Mouse (Mus musculus) midbrain, embryonic 15.5 days (tissue): ENCODE measurements at regions not wholly inside any gene's neighbourhood (a gene's known extent, or its start where the extent isn't known, plus 50 kb on each side); places are given as distances from the start of the nearest gene placed in this dataset.
A peak's percentile ranks its signal among the peaks of the same experiment; 100 is the strongest.

Source experiments
- ATAC-seq: fragments of 200-750 bp; cut with Nextera tagmentation; replicated peaks from 2 replicates; pipeline ENCODE4 v1.8.0; 2017; ENCODE audit warnings: moderate TSS enrichment
- H3K27ac ChIP-seq: fragments of 300-500 bp; sonication (generic); 2 replicates; pipeline ENCODE4 v1.5.1; 2015; ENCODE audit warnings: mild to moderate bottlenecking, inconsistent platforms
- H3K27me3 ChIP-seq: fragments of 300-500 bp; sonication (generic); replicated peaks from 2 replicates; pipeline ENCODE4 v1.6.1; 2015; ENCODE audit warnings: inconsistent platforms
- H3K36me3 ChIP-seq: fragments of 300-500 bp; sonication (generic); replicated peaks from 2 replicates; pipeline ENCODE4 v1.6.1; 2015; ENCODE audit warnings: inconsistent platforms
- H3K4me1 ChIP-seq: fragments of 300-500 bp; sonication (generic); 2 replicates; pipeline ENCODE4 v1.6.1; 2015; ENCODE audit warnings: inconsistent platforms
- H3K4me2 ChIP-seq: fragments of 300-500 bp; sonication (generic); 2 replicates; pipeline ENCODE4 v1.6.1; 2015; ENCODE audit warnings: inconsistent platforms, mild to moderate bottlenecking, moderate library complexity
- H3K4me3 ChIP-seq: fragments of 300-500 bp; sonication (generic); 2 replicates; pipeline ENCODE4 v1.5.1; 2015; ENCODE audit warnings: mild to moderate bottlenecking, inconsistent platforms
- H3K9ac ChIP-seq: fragments of 300-500 bp; sonication (generic); 2 replicates; pipeline ENCODE4 v1.6.1; 2015; ENCODE audit warnings: mild to moderate bottlenecking, inconsistent platforms
- H3K9me3 ChIP-seq: fragments of 300-500 bp; sonication (generic); 2 replicates; pipeline ENCODE4 v1.6.1; 2016; ENCODE audit warnings: inconsistent platforms
- WGBS: fragments of 180-500 bp; shearing (Covaris S2); methylation state at CpG from one replicate; pipeline ENCODE4 v1.1.7; 2015; ENCODE audit warnings: mixed read lengths; 5-methylcytosine and 5-hydroxymethylcytosine counted together

- WGBS: 87% methylated on average over 14 of the region's 14 CpGs
Observed at GRCm38 (mm10) chr13:83344611-83345319, 159.1 kb upstream of the Mef2c start.

DNA sequence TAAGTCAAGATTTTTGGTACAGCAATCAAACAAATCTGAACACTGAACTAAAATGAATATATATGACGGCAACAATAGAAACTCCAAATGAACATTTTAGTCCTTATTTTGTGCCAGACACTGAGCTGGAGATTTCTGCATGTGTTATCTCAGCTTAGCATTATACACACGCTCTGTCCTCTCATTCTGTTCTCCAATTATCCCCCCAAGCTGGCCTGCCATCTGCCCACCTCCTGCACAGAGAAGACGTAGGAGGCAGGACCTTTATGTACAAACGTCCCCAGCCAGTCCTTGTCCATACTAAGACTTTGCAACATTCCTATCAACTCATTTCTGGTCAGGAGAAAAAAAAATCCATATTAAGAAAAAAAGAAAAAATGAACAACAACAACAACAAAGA is 148.5 kb upstream of the Mef2c start:
- no peaks in the 10 kb centered on the region for H3K9me3 ChIP-seq
- no peak for ATAC-seq
- 86% methylated on average over 4 of the region's 4 CpGs for WGBS

More at GRCm38 (mm10) chr13:83344611-83345319, 159.1 kb upstream of the Mef2c start:
- H3K4me2 ChIP-seq: no peak overlapping the region
- no peaks in the 10 kb centered on the region for H3K4me1 ChIP-seq
- H3K9me3 ChIP-seq: no peaks in the 10 kb centered on the region
- no peaks in the 10 kb centered on the region for H3K36me3 ChIP-seq
- ATAC-seq: no peak
- H3K27me3 ChIP-seq: no peaks in the 10 kb centered on the region
- no peak overlapping the region for H3K4me3 ChIP-seq
- H3K9ac ChIP-seq: no peak overlapping the region
- no peak overlapping the region for H3K27ac ChIP-seq

GRCm38 (mm10) chr13:83360529-83360928 is 143.3 kb upstream of the Mef2c start:
- 62% methylated on average over 2 of the region's 2 CpGs for WGBS
- no peaks in the 10 kb centered on the region for H3K4me1 ChIP-seq
- no peak for ATAC-seq
- H3K27ac ChIP-seq: no peak overlapping the region
- no peak overlapping the region for H3K4me2 ChIP-seq
- H3K36me3 ChIP-seq: no peaks in the 10 kb centered on the region
- H3K9ac ChIP-seq: no peak overlapping the region
- no peaks in the 10 kb centered on the region for H3K9me3 ChIP-seq
- H3K4me3 ChIP-seq: no peak overlapping the region
- H3K27me3 ChIP-seq: no peaks in the 10 kb centered on the region

More for the DNA sequence above, 148.5 kb upstream of the Mef2c start:
- no peak overlapping the region for H3K27ac ChIP-seq
- H3K27me3 ChIP-seq: no peaks in the 10 kb centered on the region
- H3K9ac ChIP-seq: no peak overlapping the region
- no peaks in the 10 kb centered on the region for H3K4me1 ChIP-seq
- no peak overlapping the region for H3K4me2 ChIP-seq
- H3K4me3 ChIP-seq: no peak overlapping the region
- no peaks in the 10 kb centered on the region for H3K36me3 ChIP-seq

DNA sequence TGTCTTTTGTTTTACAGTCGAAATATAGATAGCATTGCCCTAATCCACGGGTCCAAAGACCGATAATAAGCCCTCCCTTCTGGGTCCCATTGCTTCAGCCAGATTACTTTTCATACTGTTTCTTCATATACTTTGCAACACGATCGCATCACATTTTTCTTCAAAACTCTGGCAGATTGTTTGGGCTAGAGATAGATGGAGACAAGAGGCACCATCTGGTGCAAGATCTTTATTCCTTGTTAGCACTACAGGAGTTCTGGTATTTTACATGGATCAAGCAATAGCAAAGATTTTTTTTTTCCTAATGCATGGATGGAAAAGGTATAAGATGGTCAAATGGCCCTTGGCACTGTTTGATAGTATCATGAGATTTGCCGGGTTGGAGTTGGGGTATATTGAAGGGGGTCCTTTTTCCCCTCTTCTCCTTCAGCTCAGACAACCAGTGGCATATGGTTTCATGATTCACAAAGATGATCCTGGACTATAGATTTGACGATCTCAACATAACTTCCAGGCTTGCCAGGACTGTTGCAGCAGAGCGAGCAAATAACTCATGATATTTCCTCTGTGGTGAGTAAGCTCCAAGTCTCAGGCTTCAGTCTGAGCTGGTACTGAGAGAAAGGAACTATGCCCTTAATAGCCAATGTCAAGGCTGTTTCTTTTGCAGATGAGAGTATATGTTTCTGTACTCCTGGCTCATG is 127.6 kb upstream of the Mef2c start:
- no peak for ATAC-seq
- H3K27ac ChIP-seq: no peak overlapping the region
- no peaks in the 10 kb centered on the region for H3K9me3 ChIP-seq
- no peak overlapping the region for H3K4me3 ChIP-seq
- no peaks in the 10 kb centered on the region for H3K4me1 ChIP-seq
- no peaks in the 10 kb centered on the region for H3K27me3 ChIP-seq
- no peak overlapping the region for H3K4me2 ChIP-seq
- H3K9ac ChIP-seq: no peak overlapping the region
- 94% methylated on average over 8 of the region's 8 CpGs for WGBS
- H3K36me3 ChIP-seq: no peaks in the 10 kb centered on the region

DNA sequence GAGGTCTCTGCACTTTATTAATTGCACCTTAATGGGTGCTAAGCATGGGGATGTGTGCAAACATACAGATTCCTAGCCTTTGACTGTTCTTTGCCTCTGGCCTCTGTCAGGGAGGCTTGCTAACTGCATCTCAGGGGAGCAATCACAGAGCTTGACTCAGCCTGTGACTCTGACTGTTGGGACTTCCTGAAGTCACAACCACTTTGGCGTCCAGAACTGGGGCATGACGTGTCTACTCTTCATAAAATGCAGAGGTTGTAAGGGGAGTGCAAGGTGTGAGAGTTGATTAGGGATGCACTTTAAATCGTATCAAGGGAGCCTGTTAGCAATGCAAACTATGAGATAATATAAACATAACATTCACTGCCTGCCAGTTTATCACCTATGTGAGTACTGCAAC is 125.2 kb upstream of the Mef2c start:
- no peaks in the 10 kb centered on the region for H3K4me1 ChIP-seq
- no peaks in the 10 kb centered on the region for H3K9me3 ChIP-seq
- H3K4me3 ChIP-seq: no peak overlapping the region
- no peaks in the 10 kb centered on the region for H3K36me3 ChIP-seq
- H3K27ac ChIP-seq: no peak overlapping the region
- WGBS: 62% methylated on average over 3 of the region's 3 CpGs
- peak; percentile 67; the same call in 1 of the 2 replicates for ATAC-seq
- H3K9ac ChIP-seq: no peak overlapping the region
- no peak overlapping the region for H3K4me2 ChIP-seq
- no peaks in the 10 kb centered on the region for H3K27me3 ChIP-seq

DNA sequence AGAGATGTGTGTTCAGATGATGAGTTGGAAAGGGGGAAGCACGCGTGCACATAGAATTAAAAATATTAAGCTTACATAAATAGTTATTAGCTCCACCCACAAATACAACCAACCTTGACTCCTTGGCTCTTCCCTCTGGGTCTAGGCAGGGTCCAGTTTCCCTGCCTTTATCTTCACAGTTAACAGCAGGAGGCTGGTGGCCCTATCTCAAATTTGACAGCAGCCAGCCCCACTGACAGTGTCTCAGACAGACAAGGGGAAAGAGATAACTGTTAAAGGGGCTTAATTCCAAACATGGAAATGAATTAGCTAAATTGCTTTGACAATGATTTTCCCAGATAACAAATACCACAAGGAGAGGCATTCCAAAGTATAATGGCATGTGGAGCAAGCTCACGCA is 121.2 kb upstream of the Mef2c start:
- Histone ChIP-seq H3K27me3 (no peaks in the 10 kb centered on the region), H3K9ac (no peak overlapping the region), H3K4me2 (no peak overlapping the region), H3K4me3 (no peak overlapping the region), H3K4me1 (no peaks in the 10 kb centered on the region), H3K27ac (no peak overlapping the region), H3K9me3 (no peaks in the 10 kb centered on the region), H3K36me3 (no peaks in the 10 kb centered on the region)
- no peak for ATAC-seq
- WGBS: 87% methylated on average over 3 of the region's 3 CpGs

DNA sequence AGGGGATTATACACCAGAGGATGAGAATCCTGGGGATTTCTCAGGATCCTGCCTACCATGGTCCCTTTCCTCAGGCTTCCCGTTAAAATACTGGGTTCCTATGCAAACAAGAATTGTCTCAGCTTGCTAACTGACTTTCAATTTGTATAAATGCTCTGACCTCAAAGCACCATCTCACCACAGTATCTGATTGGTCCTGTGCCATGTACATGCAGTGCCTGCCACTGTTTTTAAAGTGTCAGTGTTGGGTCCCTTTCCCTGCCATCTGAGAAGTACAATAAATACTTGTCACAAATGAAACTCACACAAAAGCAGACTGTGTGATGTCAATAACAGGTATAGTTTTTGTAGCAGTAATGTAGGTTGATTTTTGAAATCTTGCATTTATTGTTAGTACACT is 109.1 kb upstream of the Mef2c start:
- no peaks in the 10 kb centered on the region for H3K36me3 ChIP-seq
- no peak overlapping the region for H3K4me2 ChIP-seq
- WGBS: 16% methylated on average over 1 of the region's 1 CpGs
- no peaks in the 10 kb centered on the region for H3K27me3 ChIP-seq
- ATAC-seq: no peak
- H3K27ac ChIP-seq: no peak overlapping the region
- no peaks in the 10 kb centered on the region for H3K4me1 ChIP-seq
- no peaks in the 10 kb centered on the region for H3K9me3 ChIP-seq
- no peak overlapping the region for H3K4me3 ChIP-seq
- no peak overlapping the region for H3K9ac ChIP-seq

DNA sequence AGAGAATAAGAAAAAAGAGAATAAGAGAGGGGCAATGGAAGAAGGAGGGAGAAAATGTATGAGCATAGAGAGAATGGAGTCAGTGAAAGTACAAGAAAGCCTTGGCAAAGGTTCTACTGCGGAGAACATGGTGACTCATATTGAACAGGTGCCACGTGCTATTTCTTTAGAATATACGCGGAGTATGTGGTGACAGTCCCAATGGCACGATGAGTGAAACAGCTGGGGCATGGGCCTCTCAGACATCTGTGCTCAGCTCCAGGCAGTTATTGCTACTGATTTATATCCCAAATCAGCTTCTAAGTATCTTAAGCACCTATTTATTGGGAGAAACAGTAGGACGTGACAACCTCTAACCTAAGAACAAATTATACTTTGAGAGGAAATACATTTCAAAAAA is 104.5 kb upstream of the Mef2c start:
- Histone ChIP-seq H3K4me1 (no peaks in the 10 kb centered on the region), H3K4me2 (no peak overlapping the region), H3K27ac (no peak overlapping the region), H3K9ac (no peak overlapping the region), H3K4me3 (no peak overlapping the region), H3K27me3 (no peaks in the 10 kb centered on the region), H3K36me3 (no peaks in the 10 kb centered on the region), H3K9me3 (no peaks in the 10 kb centered on the region)
- no peak for ATAC-seq
- WGBS: 94% methylated on average over 6 of the region's 6 CpGs

DNA sequence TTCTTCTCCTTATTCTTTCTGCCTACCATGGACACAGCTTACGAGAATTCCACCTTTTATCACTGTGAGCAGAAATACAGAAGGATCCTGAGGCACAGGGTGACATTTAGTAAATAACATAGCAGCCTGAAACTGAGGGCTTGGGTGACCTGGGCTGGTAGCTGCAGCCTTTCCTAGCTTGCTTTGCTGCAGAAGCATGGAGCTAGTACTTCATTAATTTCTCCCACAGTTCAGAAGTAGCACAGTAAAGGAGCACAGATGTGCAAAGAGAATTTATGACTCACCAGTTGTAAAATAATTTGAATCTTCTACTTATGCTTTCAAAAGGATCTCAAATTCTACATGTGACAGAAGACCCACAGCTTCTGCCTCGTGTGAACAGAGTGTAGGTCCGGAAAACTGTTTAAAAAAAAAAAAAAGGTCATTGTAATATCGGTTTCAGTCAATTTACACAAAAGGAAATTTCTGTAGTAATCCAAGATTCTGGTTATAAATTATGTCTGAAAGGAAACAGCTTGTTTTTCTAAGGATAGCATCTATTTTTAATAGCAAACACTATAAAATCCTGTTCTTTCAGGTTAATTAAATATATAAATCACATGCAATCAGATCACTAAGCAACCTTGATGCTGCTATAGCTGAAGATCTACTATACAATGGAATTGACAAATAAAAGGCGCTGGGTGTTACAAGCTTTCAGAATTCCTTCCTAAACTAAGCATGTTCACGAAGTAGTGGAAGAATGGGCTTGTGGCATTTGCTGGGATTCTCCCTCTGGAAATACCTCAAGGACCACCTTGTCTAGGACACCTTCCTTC is 64.0 kb upstream of the Mef2c start:
- Histone ChIP-seq H3K27me3 (no peaks in the 10 kb centered on the region), H3K9me3 (no peaks in the 10 kb centered on the region), H3K27ac (no peak overlapping the region), H3K36me3 (no peaks in the 10 kb centered on the region), H3K4me1 (no peaks in the 10 kb centered on the region), H3K9ac (no peak overlapping the region), H3K4me3 (no peak overlapping the region), H3K4me2 (no peak overlapping the region)
- no peak for ATAC-seq
- 79% methylated on average over 6 of the region's 6 CpGs for WGBS

DNA sequence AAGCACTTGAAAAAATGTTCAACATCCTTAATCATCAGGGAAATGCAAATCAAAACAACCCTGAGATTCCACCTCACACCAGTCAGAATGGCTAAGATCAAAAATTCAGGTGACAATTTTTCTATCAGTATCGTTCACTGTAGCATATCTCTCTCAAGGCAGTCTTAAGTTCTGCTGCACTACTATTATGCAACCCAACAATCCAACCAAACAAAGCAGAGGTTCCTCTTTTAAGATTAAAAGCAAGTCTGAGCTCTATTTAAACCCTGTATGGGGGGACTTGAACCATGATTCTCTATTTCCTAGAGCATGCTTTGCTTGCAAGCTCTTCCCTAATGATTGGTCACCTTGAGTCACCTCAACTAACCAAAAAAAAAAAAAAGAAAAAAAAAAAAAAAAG is 59.6 kb upstream of the Mef2c start:
- WGBS: 95% methylated on average over 1 of the region's 1 CpGs
- Histone ChIP-seq H3K9ac (no peak overlapping the region), H3K27ac (no peak overlapping the region), H3K36me3 (no peaks in the 10 kb centered on the region), H3K27me3 (no peaks in the 10 kb centered on the region), H3K4me3 (no peak overlapping the region), H3K4me1 (no peaks in the 10 kb centered on the region), H3K4me2 (no peak overlapping the region), H3K9me3 (no peaks in the 10 kb centered on the region)
- no peak for ATAC-seq

DNA sequence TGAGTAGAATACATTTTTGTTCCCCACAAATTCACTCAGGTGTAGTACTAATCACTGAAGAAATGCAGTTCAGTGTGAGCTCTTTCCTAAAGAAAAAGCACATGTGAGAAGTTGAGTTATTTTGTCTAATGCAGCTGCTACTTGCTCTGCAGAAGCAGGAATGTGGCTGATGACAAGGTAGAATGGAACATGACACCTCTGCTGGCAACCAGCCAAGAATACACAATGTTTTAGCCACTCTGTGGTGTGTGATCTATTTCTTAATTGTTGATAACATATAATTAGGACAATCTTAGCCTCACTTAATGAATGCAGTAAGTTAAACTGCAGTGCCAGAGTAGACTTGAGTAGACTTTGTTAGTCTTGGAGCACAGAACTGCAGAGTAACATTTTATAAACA is 53.0 kb upstream of the Mef2c start:
- Histone ChIP-seq H3K4me2 (no peak overlapping the region), H3K9ac (no peak overlapping the region), H3K27ac (no peak overlapping the region), H3K9me3 (no peaks in the 10 kb centered on the region), H3K27me3 (no peaks in the 10 kb centered on the region), H3K4me3 (no peak overlapping the region), H3K4me1 (no peaks in the 10 kb centered on the region), H3K36me3 (no peaks in the 10 kb centered on the region)
- no peak for ATAC-seq

GRCm38 (mm10) chr13:83452987-83453386 is 50.8 kb upstream of the Mef2c start:
- Histone ChIP-seq H3K36me3 (no peaks in the 10 kb centered on the region), H3K27ac (no peak overlapping the region), H3K4me3 (no peak overlapping the region), H3K4me2 (no peak overlapping the region), H3K9me3 (no peaks in the 10 kb centered on the region), H3K4me1 (no peaks in the 10 kb centered on the region), H3K9ac (no peak overlapping the region), H3K27me3 (no peaks in the 10 kb centered on the region)
- WGBS: 95% methylated on average over 4 of the region's 4 CpGs
- ATAC-seq: no peak
